Mouse (Mus musculus): ENCODE results near the gene Akr1a1. TPM values are rescaled to one million over a fixed set of nuclear protein-coding genes. Genes with fewer than 3 reads are reported as not detected.

The Akr1a1 gene
- polyA plus RNA-seq, 1 experiment = 573 TPM

GRCm38 (mm10) chr4:116627359-116627716, 24.1 kb downstream of the Akr1a1 start:
- TF ChIP-seq CTCF (IDR thresholded peaks at IDR 0.05; ENCODE audit: borderline replicate concordance, extremely low read depth, insufficient read depth, insufficient read length) = no peak
- TF ChIP-seq POLR2A (IDR thresholded peaks at IDR 0.05; ENCODE audit: borderline replicate concordance, extremely low read depth, insufficient read depth, insufficient read length, poor library complexity, severe bottlenecking) = peak; percentile 86; the same call in 1 of the 2 replicates
- DNase-seq (ENCODE audit: low read depth) = peak; percentile 96

DNA sequence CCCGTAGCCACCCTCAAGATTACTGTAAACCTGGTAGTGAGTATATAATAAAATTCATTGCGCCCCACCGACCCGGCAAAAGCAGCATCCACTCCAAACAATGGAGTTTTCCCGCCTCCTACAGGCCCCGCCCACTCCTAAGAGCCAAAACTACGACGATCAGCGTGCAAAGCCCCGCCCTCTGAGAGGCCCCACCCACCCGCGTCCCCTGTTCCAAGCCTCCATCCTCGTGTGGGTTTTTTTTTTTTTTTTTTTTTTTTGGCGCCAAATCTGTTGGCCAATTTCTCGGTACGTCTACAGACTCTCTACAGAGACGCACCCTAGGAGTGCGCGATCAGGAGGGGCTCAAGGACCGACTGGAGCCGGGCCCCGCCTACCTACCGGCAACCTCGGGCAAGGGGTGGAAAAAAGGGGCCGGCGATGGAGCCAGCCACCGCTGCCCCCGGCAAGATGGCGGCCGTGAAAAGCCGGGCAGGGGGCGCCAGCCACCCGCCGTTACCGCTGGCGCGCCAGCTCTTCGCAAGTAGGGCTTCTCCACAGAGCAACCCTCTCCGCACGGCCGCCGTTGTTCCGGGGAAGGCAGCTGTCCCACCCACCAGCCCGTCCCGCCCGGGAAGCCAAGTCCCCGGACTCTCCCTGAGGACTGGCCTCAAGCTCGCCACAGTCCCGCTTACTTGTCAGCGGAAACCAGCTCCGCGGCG, 24.7 kb downstream of the Akr1a1 start:
- TF ChIP-seq POLR2A (IDR thresholded peaks at IDR 0.05; ENCODE audit: borderline replicate concordance, extremely low read depth, insufficient read depth, insufficient read length, poor library complexity, severe bottlenecking) = no peak
- TF ChIP-seq CTCF (IDR thresholded peaks at IDR 0.05; ENCODE audit: borderline replicate concordance, extremely low read depth, insufficient read depth, insufficient read length) = no peak
- DNase-seq (ENCODE audit: low read depth) = peak; percentile 96

GRCm38 (mm10) chr4:116624831-116625230, 26.6 kb downstream of the Akr1a1 start:
- no peak for TF ChIP-seq CTCF (IDR thresholded peaks at IDR 0.05; ENCODE audit: borderline replicate concordance, extremely low read depth, insufficient read depth, insufficient read length)
- no peak for DNase-seq (ENCODE audit: low read depth)

DNA sequence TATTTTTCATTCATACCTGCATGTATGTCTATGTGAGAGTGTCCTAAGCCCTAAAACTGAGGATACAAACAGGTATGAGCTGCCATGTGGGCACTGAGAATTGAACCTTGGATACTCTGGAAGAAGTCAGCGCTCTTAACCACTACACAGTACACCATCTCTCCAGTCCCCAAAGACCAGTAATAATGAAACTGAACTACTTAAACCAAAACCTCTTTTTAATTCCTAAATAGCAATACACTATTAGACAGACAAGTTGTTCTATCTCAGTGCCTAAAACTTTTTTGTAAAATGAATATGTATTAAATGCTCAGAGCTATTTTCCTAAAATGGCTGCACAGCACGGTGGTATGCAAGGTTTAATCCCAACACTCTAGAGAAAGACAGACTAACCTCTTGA, 36.2 kb downstream of the Akr1a1 start:
- TF ChIP-seq CTCF (IDR thresholded peaks at IDR 0.05; ENCODE audit: borderline replicate concordance, extremely low read depth, insufficient read depth, insufficient read length) (no peak), POLR2A (IDR thresholded peaks at IDR 0.05; ENCODE audit: borderline replicate concordance, extremely low read depth, insufficient read depth, insufficient read length, poor library complexity, severe bottlenecking) (no peak)
- DNase-seq (ENCODE audit: low read depth) = no peak

GRCm38 (mm10) chr4:116612621-116613020, 38.9 kb downstream of the Akr1a1 start:
- DNase-seq (ENCODE audit: low read depth) = no peak
- no peak for TF ChIP-seq CTCF (IDR thresholded peaks at IDR 0.05; ENCODE audit: borderline replicate concordance, extremely low read depth, insufficient read depth, insufficient read length)
- no peak for TF ChIP-seq POLR2A (IDR thresholded peaks at IDR 0.05; ENCODE audit: borderline replicate concordance, extremely low read depth, insufficient read depth, insufficient read length, poor library complexity, severe bottlenecking)

DNA sequence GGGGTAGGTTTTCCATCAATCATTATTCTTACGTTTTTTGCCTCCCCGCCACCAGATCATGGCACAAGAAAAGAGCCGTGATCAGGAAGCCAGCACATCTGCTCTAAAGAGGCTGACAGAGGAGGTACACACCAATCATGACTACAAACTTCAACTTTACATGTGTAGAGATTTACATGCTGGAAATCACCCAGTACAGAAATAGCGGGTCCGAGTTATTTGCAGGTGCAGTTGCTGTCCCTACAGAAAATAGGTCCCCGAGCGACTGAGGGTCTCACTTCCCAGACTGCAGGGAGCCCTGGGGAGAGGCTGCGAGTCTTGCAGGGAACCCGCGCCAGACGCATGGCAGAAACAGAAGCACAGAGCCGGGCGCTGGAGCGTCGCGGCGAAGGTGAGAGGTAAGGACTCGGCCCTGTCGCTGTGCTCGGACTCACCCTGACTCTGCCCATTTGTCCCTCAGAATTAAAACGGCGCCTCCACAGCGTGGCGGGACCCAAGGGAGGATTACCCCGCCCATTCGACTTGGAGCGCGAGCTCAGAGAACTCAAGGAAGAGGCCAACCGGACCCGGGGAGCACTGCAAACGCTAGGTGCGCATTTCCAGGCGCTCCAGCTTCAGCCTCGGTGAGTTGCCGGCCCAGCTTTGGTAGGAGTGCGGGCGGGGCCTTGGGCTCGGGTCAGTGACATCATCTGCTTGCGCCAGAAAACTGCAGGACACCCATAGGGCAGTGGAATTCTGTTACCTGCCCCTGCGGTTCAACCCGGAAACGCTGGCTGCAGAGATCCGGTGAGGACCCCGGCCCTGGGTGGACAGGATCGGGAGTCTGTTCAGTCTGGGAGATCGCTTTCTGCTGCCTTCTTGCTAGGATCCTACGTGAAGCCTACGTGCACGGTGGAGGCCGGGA, 54.2 kb downstream of the Akr1a1 start:
- DNase-seq (ENCODE audit: low read depth) = peak; percentile 96
- no peak for TF ChIP-seq CTCF (IDR thresholded peaks at IDR 0.05; ENCODE audit: borderline replicate concordance, extremely low read depth, insufficient read depth, insufficient read length)
- TF ChIP-seq POLR2A (IDR thresholded peaks at IDR 0.05; ENCODE audit: borderline replicate concordance, extremely low read depth, insufficient read depth, insufficient read length, poor library complexity, severe bottlenecking) = no peak

DNA sequence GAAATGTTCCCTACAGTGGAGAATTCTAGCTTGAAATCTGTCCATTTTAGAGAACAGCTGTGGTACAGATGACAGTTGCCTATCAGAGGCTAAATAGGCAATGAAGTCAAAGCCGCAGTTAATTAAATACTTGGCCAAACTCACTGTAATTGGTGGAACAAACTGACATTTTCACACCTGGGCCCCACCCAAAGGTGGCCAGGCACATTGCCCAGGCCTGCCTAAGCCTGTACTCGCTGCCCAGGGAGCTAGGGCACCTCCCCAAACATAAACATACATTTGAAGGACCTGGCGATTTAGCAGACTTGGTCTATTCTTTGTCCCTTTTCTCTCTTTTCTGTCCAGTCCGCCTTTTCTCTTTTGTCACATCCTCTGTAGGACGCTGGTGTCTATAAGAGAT, 55.1 kb downstream of the Akr1a1 start, which contains the start of gene Ccdc17:
TSS of gene Ccdc17 (plus strand) at position 276 of the 400 bp plus-strand sequence.
- TF ChIP-seq POLR2A (IDR thresholded peaks at IDR 0.05; ENCODE audit: borderline replicate concordance, extremely low read depth, insufficient read depth, insufficient read length, poor library complexity, severe bottlenecking) = no peak
- no peak for TF ChIP-seq CTCF (IDR thresholded peaks at IDR 0.05; ENCODE audit: borderline replicate concordance, extremely low read depth, insufficient read depth, insufficient read length)
- no peak for DNase-seq (ENCODE audit: low read depth)

- peak; percentile 9 for DNase-seq (ENCODE audit: low read depth)
- TF ChIP-seq CTCF (IDR thresholded peaks at IDR 0.05; ENCODE audit: borderline replicate concordance, extremely low read depth, insufficient read depth, insufficient read length) (no peak), POLR2A (IDR thresholded peaks at IDR 0.05; ENCODE audit: borderline replicate concordance, extremely low read depth, insufficient read depth, insufficient read length, poor library complexity, severe bottlenecking) (no peak)
Observed at GRCm38 (mm10) chr4:116595793-116596192, 55.7 kb downstream of the Akr1a1 start.

Other genes with a start within 250 kb of the Akr1a1 start
- 163 and 171 TPM in 2 replicates for gene Mast2, start 187.5 kb downstream of the Akr1a1 start, polyA plus RNA-seq (2012; rRNA removed)
- 6.9 and 7.0 TPM in 2 replicates for gene Ipp, start 144.1 kb downstream of the Akr1a1 start, polyA plus RNA-seq (2012; rRNA removed)
- 11.4 and 11.9 TPM in 2 replicates for gene Tmem69, start 95.7 kb downstream of the Akr1a1 start, polyA plus RNA-seq (2012; rRNA removed)
- 34.5 and 35.9 TPM in 2 replicates for gene Gpbp1l1, start 94.0 kb downstream of the Akr1a1 start, polyA plus RNA-seq (2012; rRNA removed)
- 4.1 and 5.0 TPM in 2 replicates for gene Ccdc17, start 55.0 kb downstream of the Akr1a1 start, polyA plus RNA-seq (2012; rRNA removed)
- gene Nasp, start 23.7 kb downstream of the Akr1a1 start, polyA plus RNA-seq (2012; rRNA removed) = 94.4 and 113 TPM in 2 replicates
- gene Prdx1, start 33.9 kb upstream of the Akr1a1 start, polyA plus RNA-seq (2012; rRNA removed) = 148 and 177 TPM in 2 replicates
- 21.4 and 21.7 TPM in 2 replicates for gene Mmachc, start 56.7 kb upstream of the Akr1a1 start, polyA plus RNA-seq (2012; rRNA removed)
- 30.1 and 59.0 TPM in 2 replicates for gene Ccdc163, start 56.8 kb upstream of the Akr1a1 start, polyA plus RNA-seq (2012; rRNA removed)
- gene Tesk2, start 69.3 kb upstream of the Akr1a1 start, polyA plus RNA-seq (2012; rRNA removed) = 3.1 and 3.9 TPM in 2 replicates
- gene Toe1, start 156.0 kb upstream of the Akr1a1 start, polyA plus RNA-seq (2012; rRNA removed) = 34.3 and 41.7 TPM in 2 replicates
- gene Mutyh, start 156.0 kb upstream of the Akr1a1 start, polyA plus RNA-seq (2012; rRNA removed) = 10.7 and 21.2 TPM in 2 replicates
- gene Hpdl, start 170.0 kb upstream of the Akr1a1 start, polyA plus RNA-seq (2012; rRNA removed) = 0.34 and 0.64 TPM in 2 replicates
- 30.1 and 36.0 TPM in 2 replicates for gene Zswim5, start 225.7 kb upstream of the Akr1a1 start, polyA plus RNA-seq (2012; rRNA removed)